Mouse (Mus musculus) ZHBTc4 (cell line): Measurements from ENCODE around the gene Sypl2.
A peak's percentile ranks its signal among the peaks of the same experiment; 100 is the strongest.

Source experiments
- DNase-seq: peaks from one replicate; pipeline ENCODE4 v3.0.0-alpha.2; 2011; ENCODE audit warnings: low read depth, low spot score

Sypl2 gene

GRCm38 (mm10) chr3:108178756-108179715 is 47.4 kb downstream of the Sypl2 start:
- DNase-seq, result peak; percentile 63

- DNase-seq, result no peak
Measured at GRCm38 (mm10) chr3:108174672-108175531, 51.5 kb downstream of the Sypl2 start.

DNA sequence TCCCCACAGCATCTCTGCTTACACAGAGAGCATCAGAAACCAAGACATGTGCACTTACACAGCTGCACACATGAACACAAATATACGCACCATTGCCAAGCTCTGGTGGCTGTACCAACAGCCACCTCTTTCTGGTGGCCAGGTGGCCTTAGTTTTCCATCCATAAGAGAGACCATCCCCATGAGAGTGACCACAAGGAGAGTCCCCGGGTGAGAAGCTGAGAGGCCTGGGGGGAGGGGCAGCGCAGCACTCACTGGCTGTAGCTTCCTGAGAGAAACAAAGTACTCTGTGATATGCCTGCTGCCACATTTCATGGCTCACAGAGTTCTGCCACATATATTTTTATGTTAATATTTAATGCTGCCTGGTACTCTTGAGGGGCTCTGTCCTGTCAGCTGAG is 57.2 kb downstream of the Sypl2 start:
- no peak for DNase-seq

DNA sequence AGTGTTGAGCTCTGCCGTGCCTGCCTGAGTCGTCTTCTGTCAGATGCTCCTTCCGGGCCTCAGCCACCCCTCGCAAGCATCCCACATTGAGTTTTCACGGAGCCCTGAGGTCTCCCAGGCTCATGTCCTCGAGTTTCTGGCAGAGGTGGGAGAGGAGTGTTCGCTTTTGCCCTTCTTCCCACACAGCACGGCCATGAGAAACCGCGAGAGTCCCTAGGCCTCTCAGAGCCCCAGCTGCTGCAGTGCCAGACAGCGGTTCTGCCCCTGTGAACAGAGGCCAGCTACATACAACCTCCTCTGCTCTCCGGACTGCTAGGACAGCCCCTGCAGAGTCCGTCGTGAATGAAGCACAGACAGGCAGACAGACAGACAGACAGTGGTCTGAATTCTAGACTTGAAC is 58.9 kb downstream of the Sypl2 start:
- no peak for DNase-seq

- no peak for DNase-seq
Measured at GRCm38 (mm10) chr3:108166486-108167211, 59.8 kb downstream of the Sypl2 start.

GRCm38 (mm10) chr3:108165532-108166315 is 60.7 kb downstream of the Sypl2 start:
- no peak for DNase-seq

DNA sequence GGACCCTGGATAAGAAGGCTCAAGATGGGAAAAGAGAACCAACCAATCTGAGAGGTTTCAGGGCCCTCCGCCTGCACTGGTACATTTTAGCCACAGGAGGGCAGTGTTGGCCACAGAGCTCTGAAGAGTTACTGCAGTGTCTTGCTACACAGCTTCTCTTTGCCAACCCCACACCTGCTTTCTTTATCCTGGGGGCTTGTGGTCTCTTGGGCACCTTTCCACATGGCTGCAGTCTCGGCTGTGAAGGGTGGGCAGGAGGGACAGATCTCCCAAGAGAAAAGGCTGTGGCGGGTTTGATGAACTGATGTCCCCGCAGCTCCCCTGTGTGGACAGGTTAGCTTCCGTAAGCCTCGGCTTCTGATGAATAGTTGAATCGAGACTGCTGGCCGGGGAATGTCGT is 61.6 kb downstream of the Sypl2 start:
- peak; percentile 85 for DNase-seq

- no peak for DNase-seq
Measured at GRCm38 (mm10) chr3:108164091-108164490, 62.4 kb downstream of the Sypl2 start.
